Mouse (Mus musculus) lung, postnatal 0 days (tissue): ENCODE results near the gene Mafg. TPM values are rescaled to one million over a fixed set of nuclear protein-coding genes. Genes with fewer than 3 reads are reported as not detected.

Source experiments
- ATAC-seq: fragments of 200-750 bp; cut with Nextera tagmentation; 2 replicates; pipeline ENCODE4 v1.8.0; 2017; ENCODE audit warnings: moderate library complexity
- DNase-seq: peaks from one replicate; pipeline ENCODE4 v3.0.0-alpha.2; 2016; ENCODE audit warnings: low spot score
- H3K27ac ChIP-seq: fragments of 300-500 bp; sonication (generic); 2 replicates; pipeline ENCODE4 v1.5.1; 2014; ENCODE audit warnings: antibody characterized with exemption, mild to moderate bottlenecking, low read length, mixed read lengths
- H3K27me3 ChIP-seq: fragments of 300-500 bp; sonication (generic); replicated peaks from 2 replicates; pipeline ENCODE4 v1.6.1; 2014; ENCODE audit warnings: low read length, mixed read lengths; ENCODE audit not compliant: insufficient read depth
- H3K36me3 ChIP-seq: fragments of 300-500 bp; sonication (generic); 2 replicates; pipeline ENCODE4 v1.6.1; 2014; ENCODE audit warnings: low read length, mixed read lengths; ENCODE audit not compliant: insufficient read depth
- H3K4me1 ChIP-seq: fragments of 300-500 bp; sonication (generic); 2 replicates; pipeline ENCODE4 v1.6.1; 2014; ENCODE audit warnings: antibody characterized with exemption, low read depth, low read length, mixed read lengths; ENCODE audit not compliant: insufficient read depth
- H3K4me2 ChIP-seq: fragments of 300-500 bp; sonication (generic); replicated peaks from 2 replicates; pipeline ENCODE4 v1.6.1; 2014; ENCODE audit warnings: low read depth, mild to moderate bottlenecking, low read length, moderate library complexity, mixed read lengths
- H3K4me3 ChIP-seq: fragments of 300-500 bp; sonication (generic); 2 replicates; pipeline ENCODE4 v1.5.1; 2014; ENCODE audit warnings: low read depth, low read length
- H3K9ac ChIP-seq: fragments of 300-500 bp; sonication (generic); replicated peaks from 2 replicates; pipeline ENCODE4 v1.6.1; 2014; ENCODE audit warnings: low read depth, mild to moderate bottlenecking
- H3K9me3 ChIP-seq: fragments of 300-500 bp; sonication (generic); 2 replicates; pipeline ENCODE4 v1.6.1; 2016; ENCODE audit warnings: low read length, mixed read lengths
- CTCF ChIP-seq: IDR thresholded peaks from 2 replicates; pipeline ENCODE4 v1.5.1; 2016; ENCODE audit warnings: antibody characterized with exemption, mild to moderate bottlenecking
- EP300 ChIP-seq: IDR thresholded peaks from 2 replicates; pipeline ENCODE4 v1.6.1; 2016; ENCODE audit warnings: antibody characterized with exemption, mild to moderate bottlenecking, control low read depth
- WGBS: fragments of 180-500 bp; shearing (Covaris S2); extraction: QIAGEN DNeasy Blood & Tissue Kit; methylation state at CpG from one replicate; pipeline ENCODE4 v1.1.7; 2014; 5-methylcytosine and 5-hydroxymethylcytosine counted together
- polyA plus RNA-seq: library from polyadenylated mRNA; unstranded; fragments of >200 nt; fragmentation: Nextera tagmentation; extraction: Ambion mirVana; gene quantifications from 2 replicates; pipeline ENCODE4 v1.2.1, GENCODE M21; 2015

The Mafg gene
- polyA plus RNA-seq, 1 experiment from 2014 or later: 25.9 TPM

- peak overlapping the region; percentile 98 for H3K4me2 ChIP-seq
- peak overlapping the region; percentile 84 for H3K27ac ChIP-seq
- H3K4me3 ChIP-seq: peak overlapping the region; percentile 93
- peaks cover 5% of the 10 kb centered on the region; the same call in 1 of the 2 replicates for H3K4me1 ChIP-seq
- WGBS: 0% methylated on average over 53 of the region's 53 CpGs
- no peaks in the 10 kb centered on the region for H3K9me3 ChIP-seq
- H3K36me3 ChIP-seq: peaks cover 18% of the 10 kb centered on the region
- H3K9ac ChIP-seq: peak overlapping the region; percentile 78
- peak; percentile 87 for ATAC-seq
- peak; percentile 96 for DNase-seq
- no peak for TF ChIP-seq CTCF
- no peak for TF ChIP-seq EP300
- no peaks in the 10 kb centered on the region for H3K27me3 ChIP-seq
Measured at GRCm38 (mm10) chr11:120624680-120625111, 8.7 kb downstream of the Mafg start.

GRCm38 (mm10) chr11:120623961-120624679, 9.3 kb downstream of the Mafg start:
- peak overlapping the region; percentile 78 for H3K9ac ChIP-seq
- H3K9me3 ChIP-seq: no peaks in the 10 kb centered on the region
- no peaks in the 10 kb centered on the region for H3K27me3 ChIP-seq
- TF ChIP-seq EP300: no peak
- peak; percentile 71 for TF ChIP-seq CTCF
- ATAC-seq (peak; percentile 81), DNase-seq (peak; percentile 71)
- WGBS: 10% methylated on average over 29 of the region's 30 CpGs
- peak overlapping the region; percentile 93 for H3K4me3 ChIP-seq
- H3K27ac ChIP-seq: peak overlapping the region; percentile 84
- H3K36me3 ChIP-seq: peaks cover 18% of the 10 kb centered on the region
- peak overlapping the region; percentile 98 for H3K4me2 ChIP-seq
- 0 out of 2 replicates have a peak, but pooled peaks cover 4% of the 10 kb centered on the region for H3K4me1 ChIP-seq

GRCm38 (mm10) chr11:120622805-120623204, 10.6 kb downstream of the Mafg start:
- no peak overlapping the region for H3K4me2 ChIP-seq
- ATAC-seq (no peak), DNase-seq (no peak)
- WGBS: 89% methylated on average over 6 of the region's 6 CpGs
- H3K4me1 ChIP-seq: 0 out of 2 replicates have a peak, but pooled peaks cover 4% of the 10 kb centered on the region
- H3K27me3 ChIP-seq: no peaks in the 10 kb centered on the region
- no peak overlapping the region for H3K9ac ChIP-seq
- TF ChIP-seq CTCF: no peak
- no peak for TF ChIP-seq EP300
- no peak overlapping the region for H3K27ac ChIP-seq
- no peaks in the 10 kb centered on the region for H3K9me3 ChIP-seq
- no peak overlapping the region for H3K4me3 ChIP-seq
- peaks cover 23% of the 10 kb centered on the region for H3K36me3 ChIP-seq

GRCm38 (mm10) chr11:120620195-120620594, 13.2 kb downstream of the Mafg start:
- H3K36me3 ChIP-seq: peaks cover 23% of the 10 kb centered on the region
- TF ChIP-seq CTCF: no peak
- TF ChIP-seq EP300: no peak
- H3K4me3 ChIP-seq: no peak overlapping the region
- H3K4me1 ChIP-seq: peaks cover 10% of the 10 kb centered on the region
- 92% methylated on average over 14 of the region's 14 CpGs for WGBS
- no peak overlapping the region for H3K4me2 ChIP-seq
- H3K9ac ChIP-seq: no peak overlapping the region
- DNase-seq: no peak
- no peak overlapping the region for H3K27ac ChIP-seq
- H3K27me3 ChIP-seq: no peaks in the 10 kb centered on the region
- H3K9me3 ChIP-seq: no peaks in the 10 kb centered on the region
- ATAC-seq: no peak

GRCm38 (mm10) chr11:120618619-120619535, 14.5 kb downstream of the Mafg start:
- Histone ChIP-seq H3K4me1 (peaks cover 8% of the 10 kb centered on the region), H3K27me3 (no peaks in the 10 kb centered on the region), H3K4me2 (no peak overlapping the region), H3K9me3 (no peaks in the 10 kb centered on the region), H3K36me3 (peaks cover 23% of the 10 kb centered on the region), H3K4me3 (no peak overlapping the region), H3K9ac (no peak overlapping the region), H3K27ac (no peak overlapping the region)
- no peak for ATAC-seq
- TF ChIP-seq EP300 (no peak), CTCF (no peak)
- DNase-seq: no peak
- 96% methylated on average over 25 of the region's 25 CpGs for WGBS

- Histone ChIP-seq H3K4me2 (peak within 1 kb of the TSS; percentile 92), H3K27ac (peak within 1 kb of the TSS; percentile 59), H3K36me3 (peaks cover 20% of the 10 kb centered on the region), H3K4me3 (peak within 1 kb of the TSS; percentile 63), H3K4me1 (peaks cover 8% of the 10 kb centered on the region), H3K9me3 (no peaks in the 10 kb centered on the region), H3K9ac (peak within 1 kb of the TSS; percentile 65), H3K27me3 (no peaks in the 10 kb centered on the region)
- DNase-seq (peak; percentile 94), ATAC-seq (peak; percentile 99)
- TF ChIP-seq EP300 (no peak), CTCF (no peak)
- under 1% methylated on average over 56 of the region's 56 CpGs for WGBS
Measured at GRCm38 (mm10) chr11:120617519-120618112, 15.8 kb downstream of the Mafg start, which contains the start of gene Pcyt2. Gene Pcyt2 (minus strand): TSS chr11:120617936.
